Mouse (Mus musculus) liver, embryonic 14.5 days (tissue): ENCODE data around the gene Ptprn2.

Source experiments
- CTCF ChIP-seq: IDR thresholded peaks from 2 replicates; pipeline ENCODE4 v1.5.1; 2016; ENCODE audit warnings: antibody characterized with exemption, low read depth, control low read depth
- EP300 ChIP-seq: IDR thresholded peaks from 2 replicates; pipeline ENCODE4 v1.6.1; 2016; ENCODE audit warnings: antibody characterized with exemption, low read depth

DNA sequence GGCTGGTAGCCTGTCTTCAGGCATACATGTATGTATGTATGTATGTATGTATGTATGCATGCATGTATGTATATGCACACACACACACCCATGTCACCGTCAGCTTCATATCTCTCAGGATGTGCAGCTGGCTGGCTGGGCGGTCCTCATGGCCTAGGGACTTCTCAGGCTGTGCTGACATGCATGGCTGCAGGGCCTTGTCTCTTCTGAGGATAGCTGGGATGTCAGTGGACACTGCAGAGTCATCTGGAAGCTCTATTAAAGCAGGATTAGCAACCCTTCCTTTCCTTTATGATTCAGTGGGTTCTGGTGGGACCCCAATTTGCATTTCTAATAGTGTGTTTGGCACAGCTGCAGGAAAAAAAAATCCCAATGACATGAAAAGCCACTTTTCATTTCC lies 473.6 kb downstream of the Ptprn2 start:
- TF ChIP-seq CTCF (no peak), EP300 (no peak)
